Mouse (Mus musculus) spleen, postnatal 14 days (tissue): ENCODE data around the gene Dnajc17.
A peak's percentile ranks its signal among the peaks of the same experiment; 100 is the strongest.

Experiments
- DNase-seq, 2 experiments: peaks; one replicate each; pipeline ENCODE4 v3.0.0; 2021 to 2022; ENCODE audit warnings: low spot score in 2 of 2

Dnajc17 gene

GRCm38 (mm10) chr2:119208344-119209175 lies at the start of gene Dnajc17, which contains the start of gene Zfyve19:
Gene Dnajc17 (minus strand): TSS chr2:119208795.
Gene Zfyve19 (plus strand): TSS chr2:119208617.
- DNase-seq, result peak; percentile 86 to 90

GRCm38 (mm10) chr2:119254976-119255375 lies 46.4 kb upstream of the Dnajc17 start:
- DNase-seq, result no peak

- DNase-seq, result peak; percentile 66 to 79
Measured at GRCm38 (mm10) chr2:119250826-119251478, 42.4 kb upstream of the Dnajc17 start.

GRCm38 (mm10) chr2:119250377-119250776 lies 41.8 kb upstream of the Dnajc17 start:
- no peak for DNase-seq

- no peak for DNase-seq
Measured at GRCm38 (mm10) chr2:119249592-119250061, 41.0 kb upstream of the Dnajc17 start.

- no peak for DNase-seq
Measured at GRCm38 (mm10) chr2:119247904-119248303, 39.3 kb upstream of the Dnajc17 start.

DNA sequence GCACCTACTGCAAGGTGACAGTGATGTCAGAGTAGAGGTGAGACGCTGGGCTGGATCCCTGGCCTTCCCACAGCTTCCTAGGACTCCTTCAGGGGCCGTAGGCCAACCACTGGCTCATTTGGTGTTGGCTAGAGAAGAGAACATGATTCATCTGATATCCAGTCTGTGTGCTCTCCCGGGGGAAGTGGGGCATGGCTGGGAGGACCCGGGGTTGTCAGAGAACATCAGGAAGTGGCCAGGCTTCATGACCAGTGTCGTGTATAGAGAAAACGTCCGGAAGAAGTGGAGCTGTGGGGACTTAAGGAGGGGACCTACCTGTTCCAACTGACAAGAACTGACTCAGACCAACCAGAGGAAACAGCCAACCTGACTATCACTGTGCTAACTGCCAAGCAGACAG lies 36.7 kb upstream of the Dnajc17 start:
- no peak for DNase-seq

DNA sequence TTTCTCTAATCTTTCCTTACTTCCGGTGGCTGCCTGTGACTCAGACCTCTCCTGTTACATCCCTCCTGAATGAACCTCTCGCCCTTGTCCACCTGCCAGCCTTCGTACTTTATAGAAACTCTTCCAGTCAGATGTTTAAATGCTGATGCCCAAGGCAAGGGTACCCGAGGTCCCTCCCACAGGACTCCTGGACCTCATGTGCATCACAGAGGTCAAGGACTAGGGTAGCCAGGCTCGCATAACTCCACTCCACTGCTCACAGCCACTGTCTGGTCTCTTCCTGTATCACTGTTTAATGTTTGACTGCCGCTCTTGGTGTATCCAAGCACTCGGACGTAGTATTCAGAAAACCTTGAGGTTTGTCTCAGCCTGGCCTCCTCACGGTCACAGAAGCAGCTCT lies 34.0 kb upstream of the Dnajc17 start:
- no peak for DNase-seq

DNA sequence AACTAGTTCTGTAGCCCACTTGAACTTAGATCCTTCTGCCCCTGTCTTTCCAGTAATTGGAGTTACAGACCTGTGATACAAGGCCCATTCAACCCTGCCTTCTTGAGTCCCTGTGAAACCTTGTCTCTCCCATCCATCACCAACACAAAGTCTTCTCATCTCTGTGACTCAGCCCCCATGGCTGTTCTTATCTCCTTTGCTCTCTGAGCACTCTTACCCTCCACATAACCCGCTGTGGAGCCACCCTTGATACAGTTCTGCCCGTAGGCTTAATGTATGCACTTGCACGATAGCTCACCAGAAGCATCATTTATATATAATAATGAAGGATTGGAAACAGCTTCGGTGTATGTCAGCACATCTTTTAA lies 32.2 kb upstream of the Dnajc17 start:
- no peak for DNase-seq

- DNase-seq, result no peak
Measured at GRCm38 (mm10) chr2:119240075-119240818, 31.7 kb upstream of the Dnajc17 start.

GRCm38 (mm10) chr2:119238671-119239070 lies 30.1 kb upstream of the Dnajc17 start:
- no peak for DNase-seq

GRCm38 (mm10) chr2:119237871-119238220 lies 29.3 kb upstream of the Dnajc17 start:
- no peak for DNase-seq

GRCm38 (mm10) chr2:119237210-119237870 lies 28.7 kb upstream of the Dnajc17 start, which contains the start of gene Spint1:
Gene Spint1 (plus strand): TSS chr2:119237362.
- DNase-seq, result no peak

DNA sequence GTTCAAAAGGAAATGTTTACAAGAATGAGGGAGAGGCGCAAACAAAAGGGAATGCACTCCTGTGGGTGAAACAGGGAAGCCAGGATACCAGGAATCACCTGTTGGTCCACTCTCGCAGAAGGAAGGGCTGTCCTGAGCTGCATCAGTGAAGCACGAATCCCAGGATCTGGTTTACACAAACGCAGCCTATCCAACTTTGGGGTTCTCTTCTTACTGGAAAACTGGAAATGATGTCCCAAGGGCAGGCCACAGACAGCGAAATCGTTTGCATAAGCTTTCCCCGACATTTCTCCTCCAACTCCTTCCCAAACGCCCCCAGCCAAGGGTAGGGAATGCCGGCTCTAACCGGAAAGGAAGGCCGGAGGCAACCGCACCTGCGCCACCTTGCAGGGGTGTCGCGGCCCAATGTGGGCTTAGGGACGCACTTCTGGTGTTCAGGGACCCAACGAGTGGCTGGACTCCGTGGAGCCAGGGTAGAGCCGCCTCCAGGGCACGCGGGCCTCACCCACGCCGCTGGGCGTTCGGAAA lies 28.2 kb upstream of the Dnajc17 start:
- no peak for DNase-seq

- no peak for DNase-seq
Measured at GRCm38 (mm10) chr2:119229775-119230704, 21.4 kb upstream of the Dnajc17 start, which contains the start of gene Ppp1r14d. Gene Ppp1r14d (minus strand): TSS chr2:119229906.

GRCm38 (mm10) chr2:119209176-119209507 lies 547 bp upstream of the Dnajc17 start:
- no peak for DNase-seq

DNA sequence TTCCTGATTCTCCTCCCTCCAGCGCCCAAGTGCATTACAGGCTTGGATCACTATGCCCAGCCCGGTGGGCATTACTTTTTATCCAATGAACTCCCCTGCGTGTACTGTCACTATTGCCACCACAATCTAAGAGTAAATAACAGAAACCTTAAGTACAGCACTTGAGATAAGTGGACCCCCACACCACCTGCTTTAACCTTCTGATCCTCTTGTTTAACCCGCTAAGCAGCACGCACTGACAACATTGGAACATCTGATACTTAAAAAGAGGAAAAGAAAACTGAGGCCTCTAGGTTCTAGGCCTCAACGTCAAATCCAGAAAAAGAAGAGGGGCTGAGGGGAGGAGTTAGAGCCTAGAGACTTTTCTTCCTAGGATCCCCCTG lies 643 bp downstream of the Dnajc17 start:
- no peak for DNase-seq

DNA sequence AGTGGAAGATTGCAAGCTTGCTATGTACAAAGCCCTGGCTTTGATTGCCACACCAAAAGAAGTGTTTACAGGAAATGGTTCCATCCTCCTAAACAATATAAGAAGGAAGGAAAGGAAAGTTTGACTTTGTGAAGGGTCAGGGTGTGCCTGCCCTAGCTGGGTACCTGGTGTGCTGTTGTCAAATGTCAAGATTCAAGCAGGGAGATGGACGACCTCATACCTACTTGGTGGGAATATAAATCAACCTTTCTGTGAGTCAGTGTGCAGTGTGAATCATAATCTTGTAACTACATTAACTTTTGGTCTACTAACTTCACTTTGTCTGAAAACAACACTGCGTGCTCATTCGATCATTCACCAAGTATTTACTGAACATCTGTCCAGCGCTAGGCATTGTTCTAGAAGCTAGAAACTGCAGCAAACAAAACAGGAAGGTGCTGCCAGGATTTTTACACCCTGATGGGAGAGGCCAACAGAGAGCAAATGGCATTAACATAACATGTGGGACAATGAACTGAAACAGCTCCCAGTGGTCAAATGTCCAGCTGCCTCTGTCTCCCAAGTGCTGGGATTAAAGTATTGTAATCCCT lies 4.6 kb downstream of the Dnajc17 start:
- DNase-seq, result no peak

DNA sequence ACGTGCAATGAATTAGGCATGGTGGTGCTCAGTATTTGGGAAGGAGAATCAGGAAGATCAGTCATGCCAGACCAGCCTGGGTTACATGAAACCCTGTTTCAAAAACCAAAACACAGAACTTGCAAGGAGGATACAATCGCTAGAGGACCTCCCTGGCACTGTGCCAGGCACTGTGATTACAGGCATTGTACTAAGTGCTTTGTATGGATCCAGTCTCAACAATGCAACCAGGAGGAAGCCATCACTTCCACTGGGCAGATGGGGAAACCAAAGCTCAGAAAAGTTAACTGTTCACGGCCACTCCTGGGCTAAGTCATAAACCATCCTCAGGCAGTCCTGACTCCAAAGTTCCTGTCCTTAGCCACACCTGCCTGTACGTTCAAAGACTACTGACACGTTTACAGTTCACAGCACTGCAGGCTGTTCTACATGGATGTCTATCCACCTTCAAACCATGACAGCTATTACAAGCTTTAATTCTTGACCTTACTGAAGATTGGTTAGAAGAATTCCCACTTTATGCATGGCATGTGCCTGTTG lies 5.6 kb downstream of the Dnajc17 start:
- DNase-seq, result no peak

- no peak for DNase-seq
Measured at GRCm38 (mm10) chr2:119198934-119199333, 9.7 kb downstream of the Dnajc17 start.
